ENCODE assay signal across 9 mouse cellular contexts in genomic region chr11:69684936-69685335, GRCm38 (mm10). TPM values are rescaled to one million over a fixed set of nuclear protein-coding genes. Genes with fewer than 3 reads are reported as not detected.
DNase-seq lines count a peak whose midpoint lies in the region; ATAC-seq lines count a peak whose summit lies in the region.
"Had no signal": no experiment of that assay in that cellular context is flagged by ENCODE, and none has a peak within 500 bp of the region (broad histone marks: within the 10 kb centered on the region; RNA-seq: fewer than 3 reads in every experiment).

No protein-coding gene starts in this region.

- no peak for ATAC-seq in intestine, embryonic 16.5 days
- no peak for ATAC-seq in intestine, embryonic 15.5 days
- ATAC-seq in neural tube, embryonic 13.5 days (ENCODE audit: low read depth) = no peak
- no peak for ATAC-seq in stomach, embryonic 15.5 days (ENCODE audit: insufficient read depth, low FRiP score, low read depth)

- no peak overlapping the region for H3K4me2 ChIP-seq in intestine, embryonic 16.5 days (ENCODE audit: low read depth, low read length)
- H3K4me2 ChIP-seq in intestine, embryonic 15.5 days (replicated peaks) = no peak overlapping the region
- H3K4me2 ChIP-seq in neural tube, embryonic 13.5 days = no peak overlapping the region
- no peak overlapping the region for H3K4me2 ChIP-seq in stomach, embryonic 15.5 days

- no peaks in the 10 kb centered on the region for H3K36me3 ChIP-seq in intestine, embryonic 16.5 days (ENCODE audit: control insufficient read depth, insufficient read depth, low read length)
- no peaks in the 10 kb centered on the region for H3K36me3 ChIP-seq in intestine, embryonic 15.5 days
- H3K36me3 ChIP-seq in neural tube, embryonic 13.5 days = peaks cover 4% of the 10 kb centered on the region
- H3K36me3 ChIP-seq in stomach, embryonic 15.5 days = 0 out of 2 replicates have a peak, but pooled peaks cover 3% of the 10 kb centered on the region

- 89% methylated on average over 6 of the region's 6 CpGs for WGBS in intestine, embryonic 16.5 days
- WGBS in intestine, embryonic 15.5 days = 87% methylated on average over 6 of the region's 6 CpGs
- 85% methylated on average over 6 of the region's 6 CpGs for WGBS in neural tube, embryonic 13.5 days
- 90% methylated on average over 6 of the region's 6 CpGs for WGBS in stomach, embryonic 15.5 days

- no peak overlapping the region for H3K27ac ChIP-seq in intestine, embryonic 16.5 days (ENCODE audit: low read length)
- H3K27ac ChIP-seq in intestine, embryonic 15.5 days = no peak overlapping the region
- H3K27ac ChIP-seq in neural tube, embryonic 13.5 days (replicated peaks) = 0 out of 2 replicates have a peak overlapping the region, but pooled peaks have one; percentile 9
- H3K27ac ChIP-seq in stomach, embryonic 15.5 days = peak overlapping the region; percentile 80; the same call in 1 of the 2 replicates

- H3K4me1 ChIP-seq in intestine, embryonic 16.5 days (ENCODE audit: control insufficient read depth, insufficient read depth, low read length) = peaks cover 41% of the 10 kb centered on the region
- H3K4me1 ChIP-seq in intestine, embryonic 15.5 days (replicated peaks) = peaks cover 29% of the 10 kb centered on the region
- peaks cover 40% of the 10 kb centered on the region for H3K4me1 ChIP-seq in neural tube, embryonic 13.5 days (replicated peaks)
- peaks cover 44% of the 10 kb centered on the region for H3K4me1 ChIP-seq in stomach, embryonic 15.5 days

- H3K9me3 ChIP-seq in intestine, embryonic 16.5 days (ENCODE audit: control insufficient read depth, low read length) = no peaks in the 10 kb centered on the region
- H3K9me3 ChIP-seq in intestine, embryonic 15.5 days = no peaks in the 10 kb centered on the region
- H3K9me3 ChIP-seq in neural tube, embryonic 13.5 days = no peaks in the 10 kb centered on the region
- no peaks in the 10 kb centered on the region for H3K9me3 ChIP-seq in stomach, embryonic 15.5 days

- H3K4me3 ChIP-seq in intestine, embryonic 16.5 days (ENCODE audit: low read length) = no peak overlapping the region
- H3K4me3 ChIP-seq in intestine, embryonic 15.5 days (replicated peaks) = no peak overlapping the region
- H3K4me3 ChIP-seq in neural tube, embryonic 13.5 days = no peak overlapping the region
- H3K4me3 ChIP-seq in stomach, embryonic 15.5 days (replicated peaks) = no peak overlapping the region

- H3K27me3 ChIP-seq in intestine, embryonic 16.5 days (replicated peaks; ENCODE audit: control insufficient read depth, insufficient read depth, low read length) = no peaks in the 10 kb centered on the region
- no peaks in the 10 kb centered on the region for H3K27me3 ChIP-seq in intestine, embryonic 15.5 days (replicated peaks)
- H3K27me3 ChIP-seq in neural tube, embryonic 13.5 days = no peaks in the 10 kb centered on the region
- H3K27me3 ChIP-seq in stomach, embryonic 15.5 days (replicated peaks) = no peaks in the 10 kb centered on the region

- peak overlapping the region; percentile 48 for H3K9ac ChIP-seq in intestine, embryonic 16.5 days (ENCODE audit: low read depth, low read length)
- H3K9ac ChIP-seq in intestine, embryonic 15.5 days = no peak overlapping the region; the same call in 1 of the 2 replicates
- H3K9ac ChIP-seq in neural tube, embryonic 13.5 days = peak overlapping the region; percentile 36
- H3K9ac ChIP-seq in stomach, embryonic 15.5 days = no peak overlapping the region

- peak; percentile 36 to 48 for DNase-seq in cerebellum, postnatal 14 days
- no peak for DNase-seq in cerebellum, adult 8-10 months
- DNase-seq in neural tube, embryonic 10.5 days (ENCODE audit: extremely low spot score, low spot score) = no peak
- DNase-seq in thymus, postnatal 25 days = no peak
- DNase-seq: thymus, postnatal 36 days had no signal

RNA-seq across cellular contexts. Expression of gene Tnfsf13, which starts 0.6 kb away (rescaled TPM):
- 0.44 and 0.57 TPM in 2 replicates for polyA plus RNA-seq in intestine, embryonic 16.5 days (2015; fragmentation: Nextera tagmentation; extraction: Ambion mirVana)
- polyA plus RNA-seq in intestine, embryonic 15.5 days (2015; fragmentation: Nextera tagmentation; extraction: Ambion mirVana) = 0.33 and 0.54 TPM in 2 replicates
- polyA plus RNA-seq in neural tube, embryonic 13.5 days (2015; fragmentation: Nextera tagmentation; extraction: Ambion mirVana) = 0.74 and 0.77 TPM in 2 replicates
- polyA plus RNA-seq in stomach, embryonic 15.5 days (2015; fragmentation: Nextera tagmentation; extraction: Ambion mirVana) = 0.31 and 0.61 TPM in 2 replicates

RNA-seq across cellular contexts. Expression of gene Senp3, which starts 3.1 kb away (rescaled TPM):
- polyA plus RNA-seq in intestine, embryonic 16.5 days (2015; fragmentation: Nextera tagmentation; extraction: Ambion mirVana) = 51.8 and 60.3 TPM in 2 replicates
- 62.1 and 63.9 TPM in 2 replicates for polyA plus RNA-seq in intestine, embryonic 15.5 days (2015; fragmentation: Nextera tagmentation; extraction: Ambion mirVana)
- 99.8 and 105 TPM in 2 replicates for polyA plus RNA-seq in neural tube, embryonic 13.5 days (2015; fragmentation: Nextera tagmentation; extraction: Ambion mirVana)
- 69.1 and 74.5 TPM in 2 replicates for polyA plus RNA-seq in stomach, embryonic 15.5 days (2015; fragmentation: Nextera tagmentation; extraction: Ambion mirVana)

RNA-seq across cellular contexts. Expression of gene Tnfsf12, which starts 10.7 kb away (rescaled TPM):
- 6.0 and 6.3 TPM in 2 replicates for polyA plus RNA-seq in intestine, embryonic 16.5 days (2015; fragmentation: Nextera tagmentation; extraction: Ambion mirVana)
- polyA plus RNA-seq in intestine, embryonic 15.5 days (2015; fragmentation: Nextera tagmentation; extraction: Ambion mirVana) = 6.6 and 7.0 TPM in 2 replicates
- 3.3 and 3.5 TPM in 2 replicates for polyA plus RNA-seq in neural tube, embryonic 13.5 days (2015; fragmentation: Nextera tagmentation; extraction: Ambion mirVana)
- 8.0 and 8.9 TPM in 2 replicates for polyA plus RNA-seq in stomach, embryonic 15.5 days (2015; fragmentation: Nextera tagmentation; extraction: Ambion mirVana)

RNA-seq across cellular contexts. Expression of gene Tnfsfm13, which starts 11.0 kb away (rescaled TPM):
- 3.0 and 3.3 TPM in 2 replicates for polyA plus RNA-seq in intestine, embryonic 16.5 days (2015; fragmentation: Nextera tagmentation; extraction: Ambion mirVana)
- polyA plus RNA-seq in intestine, embryonic 15.5 days (2015; fragmentation: Nextera tagmentation; extraction: Ambion mirVana) = 2.6 and 3.1 TPM in 2 replicates
- polyA plus RNA-seq in neural tube, embryonic 13.5 days (2015; fragmentation: Nextera tagmentation; extraction: Ambion mirVana) = 1.4 and 1.8 TPM in 2 replicates
- 3.3 and 3.5 TPM in 2 replicates for polyA plus RNA-seq in stomach, embryonic 15.5 days (2015; fragmentation: Nextera tagmentation; extraction: Ambion mirVana)

RNA-seq across cellular contexts. Expression of gene Eif4a1, which starts 12.7 kb away (rescaled TPM):
- 524 and 563 TPM in 2 replicates for polyA plus RNA-seq in intestine, embryonic 16.5 days (2015; fragmentation: Nextera tagmentation; extraction: Ambion mirVana)
- polyA plus RNA-seq in intestine, embryonic 15.5 days (2015; fragmentation: Nextera tagmentation; extraction: Ambion mirVana) = 517 and 559 TPM in 2 replicates
- polyA plus RNA-seq in neural tube, embryonic 13.5 days (2015; fragmentation: Nextera tagmentation; extraction: Ambion mirVana) = 525 and 528 TPM in 2 replicates
- 442 and 514 TPM in 2 replicates for polyA plus RNA-seq in stomach, embryonic 15.5 days (2015; fragmentation: Nextera tagmentation; extraction: Ambion mirVana)

Comparison
In these comparisons a context has a peak if more than half of its experiments do, and no peak if none do; other contexts are left out.
1. DNase-seq: peak in cerebellum, postnatal 14 days (2 of 2); none in cerebellum, adult 8-10 months (single experiment), neural tube, embryonic 10.5 days (single experiment) and thymus, postnatal 25 days (single experiment).
2. H3K9ac ChIP-seq: peak in intestine, embryonic 16.5 days (single experiment) and neural tube, embryonic 13.5 days (single experiment); none in intestine, embryonic 15.5 days (single experiment) and stomach, embryonic 15.5 days (single experiment).
3. H3K27ac ChIP-seq: peak in neural tube, embryonic 13.5 days (single experiment) and stomach, embryonic 15.5 days (single experiment); none in intestine, embryonic 16.5 days (single experiment) and intestine, embryonic 15.5 days (single experiment).